Mouse (Mus musculus) left cerebral cortex, adult 11 months (tissue): Measurements from ENCODE around the gene Inpp5b.

ENCODE experiments used
- DNase-seq: peaks from one replicate; pipeline ENCODE4 v3.0.0; 2022; ENCODE audit warnings: low spot score

Gene Inpp5b

DNA sequence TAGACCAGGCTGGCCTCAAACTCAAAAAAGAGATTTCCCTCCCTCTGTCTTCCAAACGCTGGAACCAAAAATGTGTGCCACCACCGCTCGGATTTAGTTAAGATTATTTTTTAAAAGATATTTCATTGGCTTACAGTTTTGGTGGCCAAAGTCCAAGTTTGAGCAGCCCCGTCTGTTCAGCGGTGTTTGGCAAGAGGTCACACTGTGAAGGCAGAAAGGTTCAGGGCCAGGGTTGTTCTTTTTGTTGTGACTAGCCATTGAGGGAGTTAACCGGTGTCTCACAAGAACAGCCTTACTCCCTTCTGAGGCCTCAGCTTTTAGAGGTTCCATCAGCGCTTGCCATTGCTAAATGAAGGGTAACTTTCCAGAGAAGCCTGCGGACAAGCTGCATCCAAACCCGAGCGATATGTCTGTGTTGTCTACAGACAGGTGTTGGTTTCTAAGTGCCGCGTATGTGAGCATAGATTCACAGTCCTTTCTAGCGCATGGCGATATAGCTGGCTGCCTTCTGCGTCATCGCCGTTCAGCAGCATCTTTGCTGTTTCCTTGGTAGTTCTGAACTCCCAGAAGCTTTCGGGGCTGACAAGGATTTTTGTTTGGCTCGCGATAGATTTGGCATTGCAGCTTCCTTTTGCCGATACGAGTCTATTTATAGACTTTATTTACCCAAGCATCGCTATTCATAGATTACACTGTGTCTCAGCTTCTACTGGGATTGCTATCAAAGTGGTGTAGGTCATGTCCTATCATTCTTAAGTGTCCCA lies 24.3 kb downstream of the Inpp5b start:
- DNase-seq = no peak

- no peak for DNase-seq
Observed at GRCm38 (mm10) chr4:124766566-124766940, 24.9 kb downstream of the Inpp5b start.

- no peak for DNase-seq
Observed at GRCm38 (mm10) chr4:124768963-124769591, 27.4 kb downstream of the Inpp5b start.

DNA sequence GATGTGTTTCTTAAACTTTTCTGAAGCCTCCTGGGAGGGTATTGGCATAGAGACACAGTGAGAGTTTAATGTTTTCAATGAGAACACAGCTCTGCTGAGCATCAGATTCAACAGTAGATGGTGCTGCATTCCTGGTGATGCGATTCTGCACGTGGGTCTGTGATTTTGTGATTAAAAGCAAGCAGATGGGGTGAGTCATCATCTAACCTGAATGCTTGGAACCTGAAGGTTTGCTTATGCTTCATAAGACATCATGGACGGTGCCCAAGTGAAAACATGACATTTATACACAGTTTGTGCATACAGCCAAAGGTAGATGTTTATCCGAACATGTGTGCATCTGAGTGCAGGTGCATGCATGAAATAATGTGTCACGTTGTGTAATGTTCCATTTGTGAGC lies 29.0 kb downstream of the Inpp5b start:
- peak; percentile 51 for DNase-seq

DNA sequence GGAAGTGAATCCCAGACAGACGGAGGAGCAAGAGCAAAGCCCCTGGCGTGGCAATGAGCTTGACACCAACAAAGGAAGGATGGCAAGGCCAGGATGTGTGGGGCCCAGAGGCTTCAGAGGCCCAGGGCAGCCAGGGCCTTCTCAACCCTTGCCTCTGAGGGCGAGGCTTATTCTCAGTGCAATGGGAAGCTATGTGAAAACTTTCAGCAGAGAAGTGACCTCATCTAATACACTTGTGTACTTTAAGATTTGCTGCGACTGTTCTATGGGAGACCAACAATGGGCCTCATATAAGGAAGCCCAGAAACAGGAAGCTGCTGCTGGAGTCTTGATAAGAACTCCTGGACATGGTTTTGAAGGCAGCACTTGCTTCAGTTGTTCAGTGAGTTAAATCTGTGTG lies 30.5 kb downstream of the Inpp5b start:
- DNase-seq = no peak

- no peak for DNase-seq
Observed at GRCm38 (mm10) chr4:124773449-124773848, 31.8 kb downstream of the Inpp5b start.

GRCm38 (mm10) chr4:124773995-124774394 lies 32.3 kb downstream of the Inpp5b start:
- no peak for DNase-seq

GRCm38 (mm10) chr4:124774429-124774828 lies 32.8 kb downstream of the Inpp5b start:
- no peak for DNase-seq

DNA sequence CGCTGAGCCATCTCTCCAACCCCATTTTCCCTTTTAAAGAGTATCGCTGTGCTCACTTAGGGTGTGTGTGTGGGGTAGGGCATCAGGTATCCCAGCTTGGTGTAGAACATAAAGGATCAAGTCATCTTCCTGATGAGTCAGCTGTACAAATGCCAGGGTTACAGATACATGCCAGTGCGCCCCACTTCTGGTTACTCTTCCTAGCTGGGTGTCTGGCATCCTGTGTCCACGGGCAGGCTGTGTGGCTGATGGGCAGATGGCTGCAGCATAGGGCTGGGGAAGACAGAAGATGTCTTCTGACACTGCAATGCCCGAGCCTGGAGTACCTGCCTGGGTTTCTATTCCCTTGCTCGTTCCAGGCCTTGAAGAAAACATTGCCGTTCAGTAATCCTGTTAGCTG lies 39.7 kb downstream of the Inpp5b start:
- DNase-seq = no peak

- DNase-seq = no peak
Observed at GRCm38 (mm10) chr4:124782395-124782794, 40.7 kb downstream of the Inpp5b start.

DNA sequence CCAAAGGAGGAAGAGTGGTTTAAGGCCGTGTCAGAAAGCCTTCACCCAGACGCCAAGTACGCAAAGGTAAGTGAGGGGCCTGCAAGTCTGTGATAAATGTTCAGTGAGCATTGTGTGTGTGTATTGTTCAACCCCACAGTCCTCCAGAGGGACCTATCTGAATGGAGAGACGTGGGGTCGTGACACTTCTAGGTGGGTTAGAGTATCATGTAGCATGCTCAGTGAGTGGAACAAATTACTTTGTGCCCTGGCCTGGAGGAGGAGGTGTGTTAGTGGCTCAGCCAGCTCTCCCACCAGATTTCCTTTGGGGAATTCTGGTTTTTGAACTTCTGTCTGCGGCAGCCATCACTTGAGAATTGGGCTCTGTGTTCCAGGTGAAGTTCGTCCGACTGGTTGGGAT lies 42.3 kb downstream of the Inpp5b start:
- DNase-seq = no peak

- DNase-seq = no peak
Observed at GRCm38 (mm10) chr4:124790013-124790412, 48.4 kb downstream of the Inpp5b start.

- no peak for DNase-seq
Observed at GRCm38 (mm10) chr4:124792114-124792513, 50.5 kb downstream of the Inpp5b start.

GRCm38 (mm10) chr4:124796141-124796540 lies 54.5 kb downstream of the Inpp5b start:
- DNase-seq = no peak

GRCm38 (mm10) chr4:124796913-124797312 lies 55.3 kb downstream of the Inpp5b start:
- no peak for DNase-seq

- DNase-seq = peak; percentile 81
Observed at GRCm38 (mm10) chr4:124801552-124802308, 60.1 kb downstream of the Inpp5b start, which contains the start of gene Mtf1. Gene Mtf1 (plus strand): TSS chr4:124802104.

DNA sequence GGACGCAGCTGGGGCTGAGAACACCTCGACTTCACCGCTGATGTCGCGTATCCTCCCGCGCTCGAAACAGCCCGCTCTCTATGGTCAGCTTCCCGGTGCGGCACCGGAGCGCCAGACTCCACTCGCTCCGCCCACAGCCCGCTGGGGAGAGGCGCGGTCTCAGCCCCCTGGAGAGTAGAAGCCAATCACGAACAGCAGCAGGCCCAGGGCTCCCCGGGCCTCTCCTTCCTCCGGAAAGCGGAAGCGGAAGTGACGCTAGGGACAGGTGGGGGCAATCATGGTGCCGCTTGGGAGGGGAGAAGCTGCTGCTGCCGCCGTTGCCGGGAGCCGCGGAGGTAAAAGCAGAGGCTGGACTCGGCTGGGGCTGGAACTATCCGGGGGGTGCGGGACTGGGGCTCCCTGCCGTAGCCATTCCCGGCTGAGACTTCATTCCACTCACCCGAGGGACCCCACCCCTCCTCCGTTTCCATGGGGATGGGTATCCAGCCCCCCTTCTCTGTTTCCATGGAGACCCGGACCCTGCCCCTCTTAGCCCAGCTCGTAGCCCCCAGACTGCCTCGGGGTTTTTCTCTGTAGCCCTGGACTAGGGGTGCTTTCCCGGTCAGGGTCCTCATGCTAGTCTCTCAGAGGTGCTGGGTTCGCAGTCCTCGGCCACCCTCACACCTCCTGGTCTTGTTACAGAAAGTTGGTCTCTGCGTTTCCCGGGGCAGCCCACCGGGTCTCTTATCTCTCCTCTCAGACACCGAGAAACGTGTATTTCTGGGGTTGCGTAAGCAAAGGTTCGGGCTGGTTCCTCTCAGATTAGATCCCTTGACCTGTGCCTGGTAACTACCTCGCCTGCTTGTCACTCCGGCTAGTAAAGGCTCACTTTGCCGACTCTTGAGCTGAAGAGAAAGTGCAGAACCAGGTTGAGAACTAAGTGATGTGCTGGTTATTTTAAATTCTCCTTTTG lies 60.9 kb downstream of the Inpp5b start:
- DNase-seq = peak; percentile 91

- no peak for DNase-seq
Observed at GRCm38 (mm10) chr4:124803406-124803805, 61.8 kb downstream of the Inpp5b start.

DNA sequence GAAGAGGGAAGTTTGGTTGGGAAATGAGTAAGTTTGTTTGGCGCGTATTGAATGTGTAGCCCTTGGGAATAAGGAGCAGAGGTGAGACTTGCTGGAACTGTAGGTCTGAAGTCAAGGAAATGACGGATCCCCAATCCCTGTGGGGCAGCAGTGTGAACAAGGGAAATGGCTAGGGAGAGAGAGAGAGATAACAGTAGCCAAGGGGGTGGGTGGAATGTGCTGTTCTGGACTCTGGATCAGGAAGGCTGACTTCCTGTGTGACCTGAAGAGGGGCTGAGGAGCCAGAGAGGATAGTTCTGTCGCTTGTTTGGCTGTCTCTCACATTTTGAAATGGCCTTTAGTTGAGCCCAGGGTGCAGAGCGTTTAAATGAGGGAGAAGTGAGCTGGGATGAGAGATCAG lies 66.9 kb downstream of the Inpp5b start:
- no peak for DNase-seq

GRCm38 (mm10) chr4:124809136-124809883 lies 67.7 kb downstream of the Inpp5b start:
- no peak for DNase-seq

- DNase-seq = no peak
Observed at GRCm38 (mm10) chr4:124810056-124810455, 68.4 kb downstream of the Inpp5b start.
